Mouse (Mus musculus) left cerebral cortex, postnatal 36 days (tissue): Measurements from ENCODE around the gene Rfx8. TPM values are rescaled to one million over a fixed set of nuclear protein-coding genes. Genes with fewer than 3 reads are reported as not detected.
A peak's percentile ranks its signal among the peaks of the same experiment; 100 is the strongest.

ENCODE experiments used
- DNase-seq, 2 experiments: peaks; one replicate each; pipeline ENCODE4 v3.0.0; 2021 to 2022; ENCODE audit warnings: low spot score in 2 of 2, mixed read lengths in 1 of 2
- intact Hi-C: fragments of 180-260 bp; cut with DNase I; formaldehyde crosslinking; loops from one replicate; pipeline ENCODE4 v1.15.1; 2025
- total RNA-seq, 2 experiments: library from RNA; stranded (reverse); gene quantifications; 2 replicates each; pipeline ENCODE4 v1.2.3; 2021

Rfx8 gene
- total RNA-seq, result under 1 TPM in 1 of 2 experiments, not detected in 1; 0.32 TPM

- no peak for DNase-seq
- intact Hi-C loops, result no loop called here
Observed at GRCm38 (mm10) chr1:39720632-39721350, at the start of gene Rfx8. TSS of gene Rfx8 (minus strand) at chr1:39720997.

GRCm38 (mm10) chr1:39770436-39770835, 49.6 kb upstream of the Rfx8 start:
- intact Hi-C loops, result no loop called here
- DNase-seq, result no peak

- intact Hi-C loops, result loop anchor here (10.0 kb wide), 1 partner anchor 217 kb away; no protein-coding TSS in a partner anchor
Observed at GRCm38 (mm10) chr1:39768017-39768416, 47.2 kb upstream of the Rfx8 start.

GRCm38 (mm10) chr1:39765854-39766493, 45.2 kb upstream of the Rfx8 start:
- intact Hi-C loops, result loop anchor here (10.0 kb wide), 1 partner anchor 219 kb away; no protein-coding TSS in a partner anchor

More at GRCm38 (mm10) chr1:39768017-39768416, 47.2 kb upstream of the Rfx8 start:
- no peak for DNase-seq

GRCm38 (mm10) chr1:39762025-39762370, 41.2 kb upstream of the Rfx8 start:
- DNase-seq, result peak; percentile 69 to 79

More at GRCm38 (mm10) chr1:39765854-39766493, 45.2 kb upstream of the Rfx8 start:
- no peak for DNase-seq

GRCm38 (mm10) chr1:39761211-39762024, 40.6 kb upstream of the Rfx8 start:
- intact Hi-C loops, result loop anchor here (2.0 to 10.0 kb wide), 3 partner anchors 139 to 223 kb away; partner anchors contain the start of gene Map4k4
- DNase-seq, result peak; percentile 45 to 59

More at GRCm38 (mm10) chr1:39762025-39762370, 41.2 kb upstream of the Rfx8 start:
- intact Hi-C loops, result loop anchor here (5.0 to 10.0 kb wide), 2 partner anchors 175 to 223 kb away; no protein-coding TSS in a partner anchor

- no peak for DNase-seq
- intact Hi-C loops, result loop anchor here (2.0 to 10.0 kb wide), 3 partner anchors 141 to 225 kb away; partner anchors contain the start of gene Map4k4
Observed at GRCm38 (mm10) chr1:39760181-39760715, 39.5 kb upstream of the Rfx8 start.

GRCm38 (mm10) chr1:39759231-39760175, 38.7 kb upstream of the Rfx8 start:
- intact Hi-C loops, result loop anchor here (2.0 to 10.0 kb wide), 3 partner anchors 141 to 225 kb away; partner anchors contain the start of gene Map4k4

GRCm38 (mm10) chr1:39758244-39758643, 37.4 kb upstream of the Rfx8 start:
- DNase-seq, result no peak
- intact Hi-C loops, result no loop called here

More at GRCm38 (mm10) chr1:39759231-39760175, 38.7 kb upstream of the Rfx8 start:
- DNase-seq, result no peak

GRCm38 (mm10) chr1:39756952-39757351, 36.2 kb upstream of the Rfx8 start:
- no peak for DNase-seq
- intact Hi-C loops, result no loop called here

- DNase-seq, result no peak
- intact Hi-C loops, result no loop called here
Observed at GRCm38 (mm10) chr1:39754224-39754957, 33.6 kb upstream of the Rfx8 start.

- DNase-seq, result no peak
- intact Hi-C loops, result no loop called here
Observed at GRCm38 (mm10) chr1:39751537-39751936, 30.7 kb upstream of the Rfx8 start.

GRCm38 (mm10) chr1:39749664-39750063, 28.9 kb upstream of the Rfx8 start:
- intact Hi-C loops, result no loop called here
- DNase-seq, result no peak

- DNase-seq, result no peak
- intact Hi-C loops, result no loop called here
Observed at GRCm38 (mm10) chr1:39749214-39749613, 28.4 kb upstream of the Rfx8 start.

GRCm38 (mm10) chr1:39748666-39749065, 27.9 kb upstream of the Rfx8 start:
- intact Hi-C loops, result no loop called here
- no peak for DNase-seq

GRCm38 (mm10) chr1:39746464-39746863, 25.7 kb upstream of the Rfx8 start:
- no peak for DNase-seq
- intact Hi-C loops, result no loop called here

- DNase-seq, result peak in 1 of 2 experiments; percentile 21
- intact Hi-C loops, result no loop called here
Observed at GRCm38 (mm10) chr1:39740948-39741347, 20.2 kb upstream of the Rfx8 start.

- DNase-seq, result no peak
- intact Hi-C loops, result no loop called here
Observed at GRCm38 (mm10) chr1:39740002-39740401, 19.2 kb upstream of the Rfx8 start.
